Mouse (Mus musculus): ENCODE results near the gene Zfp764. TPM values are rescaled to one million over a fixed set of nuclear protein-coding genes. Genes with fewer than 3 reads are reported as not detected.

The Zfp764 gene
- total RNA-seq, 1 experiment = 3.3 TPM

GRCm38 (mm10) chr7:127426354-127426753 lies 19.7 kb upstream of the Zfp764 start:
- DNase-seq (ENCODE audit: low read depth, low spot score) = no peak
- Histone ChIP-seq H3K9me3 (ENCODE audit: control insufficient read depth, insufficient read depth, low read depth, low read length) (no peaks in the 10 kb centered on the region), H3K4me1 (ENCODE audit: control insufficient read depth in 2 of 2, insufficient read depth in 2 of 2, low read length in 2 of 2, poor library complexity in 1 of 2) (no peaks in the 10 kb centered on the region), H3K4me3 (ENCODE audit: insufficient read depth in 1 of 2, low read depth in 1 of 2, low read length in 2 of 2, poor library complexity in 1 of 2, severe bottlenecking in 1 of 2) (no peak overlapping the region), H3K27ac (ENCODE audit: insufficient read depth, low read depth, low read length, poor library complexity, severe bottlenecking) (no peak overlapping the region), H3K9ac (ENCODE audit: insufficient read depth, low read depth, low read length, poor library complexity, severe bottlenecking) (no peak overlapping the region), H3K36me3 (ENCODE audit: control insufficient read depth, insufficient read depth, low read length, poor library complexity, severe bottlenecking) (no peaks in the 10 kb centered on the region)
- in situ Hi-C loops (cut with MboI; ENCODE audit: low sequenced_read_pairs in 2 of 2, unreplicated experiment in 2 of 2) = no loop called here
- TF ChIP-seq MAFK (IDR thresholded peaks at IDR 0.05; ENCODE audit: insufficient read depth, low read depth, low read length) = no peak
- TF ChIP-seq ZC3H11A (IDR thresholded peaks at IDR 0.05; ENCODE audit: borderline replicate concordance, low read depth, low read length) = no peak
- TF ChIP-seq CHD2 (IDR thresholded peaks at IDR 0.05; ENCODE audit: low read depth, low read length) = no peak
- TF ChIP-seq HCFC1 (IDR thresholded peaks at IDR 0.05; ENCODE audit: borderline replicate concordance, insufficient read depth, low read length) = no peak
- TF ChIP-seq ZNF384 (IDR thresholded peaks at IDR 0.05; ENCODE audit: low read depth, low read length) = no peak

GRCm38 (mm10) chr7:127425911-127426310 lies 19.3 kb upstream of the Zfp764 start:
- DNase-seq (ENCODE audit: low read depth, low spot score) = no peak
- Histone ChIP-seq H3K36me3 (ENCODE audit: control insufficient read depth, insufficient read depth, low read length, poor library complexity, severe bottlenecking) (no peaks in the 10 kb centered on the region), H3K27ac (ENCODE audit: insufficient read depth, low read depth, low read length, poor library complexity, severe bottlenecking) (no peak overlapping the region), H3K9me3 (ENCODE audit: control insufficient read depth, insufficient read depth, low read depth, low read length) (no peaks in the 10 kb centered on the region), H3K4me3 (ENCODE audit: insufficient read depth in 1 of 2, low read depth in 1 of 2, low read length in 2 of 2, poor library complexity in 1 of 2, severe bottlenecking in 1 of 2) (no peak overlapping the region), H3K4me1 (ENCODE audit: control insufficient read depth in 2 of 2, insufficient read depth in 2 of 2, low read length in 2 of 2, poor library complexity in 1 of 2) (no peaks in the 10 kb centered on the region), H3K9ac (ENCODE audit: insufficient read depth, low read depth, low read length, poor library complexity, severe bottlenecking) (no peak overlapping the region)
- no peak for TF ChIP-seq CHD2 (IDR thresholded peaks at IDR 0.05; ENCODE audit: low read depth, low read length)
- TF ChIP-seq MAFK (IDR thresholded peaks at IDR 0.05; ENCODE audit: insufficient read depth, low read depth, low read length) = no peak
- TF ChIP-seq ZNF384 (IDR thresholded peaks at IDR 0.05; ENCODE audit: low read depth, low read length) = no peak
- TF ChIP-seq HCFC1 (IDR thresholded peaks at IDR 0.05; ENCODE audit: borderline replicate concordance, insufficient read depth, low read length) = no peak
- no peak for TF ChIP-seq ZC3H11A (IDR thresholded peaks at IDR 0.05; ENCODE audit: borderline replicate concordance, low read depth, low read length)
- in situ Hi-C loops (cut with MboI; ENCODE audit: low sequenced_read_pairs in 2 of 2, unreplicated experiment in 2 of 2) = no loop called here

- H3K9ac ChIP-seq (ENCODE audit: insufficient read depth, low read depth, low read length, poor library complexity, severe bottlenecking) = no peak overlapping the region
- TF ChIP-seq HCFC1 (IDR thresholded peaks at IDR 0.05; ENCODE audit: borderline replicate concordance, insufficient read depth, low read length) (no peak), ZC3H11A (IDR thresholded peaks at IDR 0.05; ENCODE audit: borderline replicate concordance, low read depth, low read length) (no peak), CHD2 (IDR thresholded peaks at IDR 0.05; ENCODE audit: low read depth, low read length) (no peak), ZNF384 (IDR thresholded peaks at IDR 0.05; ENCODE audit: low read depth, low read length) (no peak), MAFK (IDR thresholded peaks at IDR 0.05; ENCODE audit: insufficient read depth, low read depth, low read length) (no peak)
- DNase-seq (ENCODE audit: low read depth, low spot score) = no peak
Observed at GRCm38 (mm10) chr7:127425291-127425690, 18.7 kb upstream of the Zfp764 start.

GRCm38 (mm10) chr7:127422247-127422646 lies 15.6 kb upstream of the Zfp764 start:
- in situ Hi-C loops (cut with MboI; ENCODE audit: low sequenced_read_pairs in 2 of 2, unreplicated experiment in 2 of 2) = no loop called here

More at GRCm38 (mm10) chr7:127425291-127425690, 18.7 kb upstream of the Zfp764 start:
- Histone ChIP-seq H3K4me1 (ENCODE audit: control insufficient read depth in 2 of 2, insufficient read depth in 2 of 2, low read length in 2 of 2, poor library complexity in 1 of 2) (no peaks in the 10 kb centered on the region), H3K4me3 (ENCODE audit: insufficient read depth in 1 of 2, low read depth in 1 of 2, low read length in 2 of 2, poor library complexity in 1 of 2, severe bottlenecking in 1 of 2) (no peak overlapping the region), H3K27ac (ENCODE audit: insufficient read depth, low read depth, low read length, poor library complexity, severe bottlenecking) (no peak overlapping the region), H3K9me3 (ENCODE audit: control insufficient read depth, insufficient read depth, low read depth, low read length) (no peaks in the 10 kb centered on the region), H3K36me3 (ENCODE audit: control insufficient read depth, insufficient read depth, low read length, poor library complexity, severe bottlenecking) (no peaks in the 10 kb centered on the region)
- in situ Hi-C loops (cut with MboI; ENCODE audit: low sequenced_read_pairs in 2 of 2, unreplicated experiment in 2 of 2) = no loop called here

More at GRCm38 (mm10) chr7:127422247-127422646, 15.6 kb upstream of the Zfp764 start:
- TF ChIP-seq CHD2 (IDR thresholded peaks at IDR 0.05; ENCODE audit: low read depth, low read length) (no peak), HCFC1 (IDR thresholded peaks at IDR 0.05; ENCODE audit: borderline replicate concordance, insufficient read depth, low read length) (no peak), ZC3H11A (IDR thresholded peaks at IDR 0.05; ENCODE audit: borderline replicate concordance, low read depth, low read length) (no peak), MAFK (IDR thresholded peaks at IDR 0.05; ENCODE audit: insufficient read depth, low read depth, low read length) (no peak), ZNF384 (IDR thresholded peaks at IDR 0.05; ENCODE audit: low read depth, low read length) (no peak)
- Histone ChIP-seq H3K36me3 (ENCODE audit: control insufficient read depth, insufficient read depth, low read length, poor library complexity, severe bottlenecking) (peaks cover 5% of the 10 kb centered on the region; the same call in 1 of the 2 replicates), H3K27ac (ENCODE audit: insufficient read depth, low read depth, low read length, poor library complexity, severe bottlenecking) (no peak overlapping the region), H3K4me1 (ENCODE audit: control insufficient read depth in 2 of 2, insufficient read depth in 2 of 2, low read length in 2 of 2, poor library complexity in 1 of 2) (no peaks in the 10 kb centered on the region), H3K4me3 (ENCODE audit: insufficient read depth in 1 of 2, low read depth in 1 of 2, low read length in 2 of 2, poor library complexity in 1 of 2, severe bottlenecking in 1 of 2) (peak overlapping the region; percentile 86 to 97), H3K9me3 (ENCODE audit: control insufficient read depth, insufficient read depth, low read depth, low read length) (no peaks in the 10 kb centered on the region), H3K9ac (ENCODE audit: insufficient read depth, low read depth, low read length, poor library complexity, severe bottlenecking) (no peak overlapping the region)
- no peak for DNase-seq (ENCODE audit: low read depth, low spot score)
